Mouse (Mus musculus): ENCODE results near the gene Ube2o. TPM values are rescaled to one million over a fixed set of nuclear protein-coding genes. Genes with fewer than 3 reads are reported as not detected.

Ube2o gene
- total and polyA plus RNA-seq, 2 experiments from 2014 or later = 31.3 to 112 TPM

DNA sequence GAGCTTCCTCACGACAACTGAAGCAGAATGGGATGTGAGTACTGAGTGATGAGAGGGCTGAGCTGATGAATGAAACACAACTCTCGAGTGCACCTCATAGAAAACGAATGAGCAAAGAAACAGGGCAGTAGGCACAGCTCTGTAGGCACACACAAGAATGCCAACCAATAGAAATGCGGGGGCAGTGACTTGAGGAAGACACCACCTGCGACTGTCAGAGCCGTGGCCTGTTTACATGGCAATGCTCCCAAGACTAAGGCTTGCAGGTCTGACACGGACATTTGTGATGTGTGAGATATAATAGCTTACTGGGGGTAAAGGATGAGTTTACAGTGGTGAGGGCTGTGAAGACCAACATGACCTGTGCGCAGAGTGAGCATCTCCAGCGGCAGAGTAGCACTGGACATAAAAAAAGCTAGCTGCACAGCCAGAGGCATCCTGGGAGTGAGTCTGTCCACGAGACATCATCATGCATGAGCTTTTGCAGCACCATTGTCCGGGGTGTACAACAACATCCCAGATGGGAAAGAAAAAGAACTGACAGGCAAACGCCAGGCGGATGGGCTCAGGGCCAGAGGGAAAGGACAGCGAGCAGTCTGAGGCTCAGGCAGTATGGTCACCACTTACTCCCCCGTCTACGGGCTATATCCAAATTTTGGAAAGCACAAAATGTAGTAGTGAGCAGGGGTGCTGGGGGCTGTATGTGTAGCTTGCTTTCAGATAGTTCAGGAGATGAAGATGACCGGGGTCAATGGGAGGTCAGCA is 33.8 kb downstream of the Ube2o start:
- Histone ChIP-seq H3K9me3 (ENCODE audit: low read length) (no peaks in the 10 kb centered on the region), H3K4me3 (ENCODE audit: low read length) (no peak overlapping the region), H3K27me3 (ENCODE audit: insufficient read depth, low read length) (no peaks in the 10 kb centered on the region), H3K9ac (replicated peaks; ENCODE audit: low read length) (no peak overlapping the region), H3K4me1 (ENCODE audit: insufficient read depth, low read length) (peaks cover 5% of the 10 kb centered on the region; the same call in 1 of the 2 replicates), H3K27ac (peak overlapping the region; percentile 7; the same call in 1 of the 2 replicates), H3K36me3 (ENCODE audit: insufficient read depth, low read length) (peaks cover 36% of the 10 kb centered on the region), H3K4me2 (ENCODE audit: low read depth, low read length) (no peak overlapping the region)
- WGBS = 62% methylated on average over 17 of the region's 17 CpGs
- TF ChIP-seq CTCF (IDR thresholded peaks at IDR 0.05; ENCODE audit: low read depth) = no peak
- DNase-seq (ENCODE audit: low spot score) (no peak), ATAC-seq (no peak)

DNA sequence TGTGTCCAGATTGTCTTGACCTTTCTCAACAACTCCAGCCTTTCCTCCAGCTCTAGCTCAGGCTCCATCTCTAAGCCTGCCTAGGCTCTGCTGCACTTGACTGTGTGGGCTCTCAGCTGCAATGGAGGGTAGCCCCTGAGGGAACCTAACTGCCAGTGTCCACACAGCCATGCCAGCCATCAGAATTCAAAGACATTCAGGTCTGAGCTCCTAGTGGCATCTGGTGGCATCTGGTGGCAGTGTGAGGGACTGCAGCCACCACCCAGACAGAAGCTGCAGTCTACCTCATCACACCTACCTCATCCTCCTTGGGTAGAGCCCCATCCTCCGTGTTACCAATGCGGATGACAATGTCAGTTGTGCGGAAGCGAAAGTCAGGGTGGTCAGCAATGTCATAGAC is 38.1 kb downstream of the Ube2o start:
- WGBS = 89% methylated on average over 4 of the region's 4 CpGs
- DNase-seq (ENCODE audit: low spot score) (peak; percentile 71), ATAC-seq (peak; percentile 64)
- H3K9ac ChIP-seq (replicated peaks; ENCODE audit: low read length) = no peak overlapping the region
- no peaks in the 10 kb centered on the region for H3K9me3 ChIP-seq (ENCODE audit: low read length)
- no peaks in the 10 kb centered on the region for H3K4me1 ChIP-seq (ENCODE audit: insufficient read depth, low read length)
- no peaks in the 10 kb centered on the region for H3K27me3 ChIP-seq (ENCODE audit: insufficient read depth, low read length)
- H3K4me2 ChIP-seq (ENCODE audit: low read depth, low read length) = no peak overlapping the region
- H3K36me3 ChIP-seq (ENCODE audit: insufficient read depth, low read length) = peaks cover 76% of the 10 kb centered on the region
- H3K4me3 ChIP-seq (ENCODE audit: low read length) = no peak overlapping the region
- H3K27ac ChIP-seq = no peak overlapping the region
- TF ChIP-seq CTCF (IDR thresholded peaks at IDR 0.05; ENCODE audit: low read depth) = peak; percentile 92

DNA sequence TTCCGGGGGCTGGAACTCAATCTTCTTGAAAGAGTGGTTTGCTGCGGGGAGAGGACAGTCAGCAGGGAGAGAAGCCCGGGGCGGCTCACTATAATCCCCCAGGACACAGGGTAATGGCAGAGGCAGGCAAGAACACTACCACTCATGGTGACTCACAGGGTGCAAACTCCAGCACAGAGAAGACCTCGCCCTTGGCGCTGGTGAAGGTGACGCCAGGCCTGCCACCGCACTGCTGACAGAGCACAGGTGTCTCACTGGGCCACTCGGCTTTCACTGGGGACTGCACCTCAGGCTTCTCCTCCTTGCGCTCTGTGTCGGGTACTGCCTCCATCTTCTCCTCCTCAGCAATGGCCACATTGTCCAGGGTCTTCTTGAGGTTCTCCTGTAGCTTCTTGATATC is 40.1 kb downstream of the Ube2o start:
- no peak for TF ChIP-seq CTCF (IDR thresholded peaks at IDR 0.05; ENCODE audit: low read depth)
- ATAC-seq (no peak), DNase-seq (ENCODE audit: low spot score) (no peak)
- Histone ChIP-seq H3K27ac (no peak overlapping the region), H3K9me3 (ENCODE audit: low read length) (no peaks in the 10 kb centered on the region), H3K4me1 (ENCODE audit: insufficient read depth, low read length) (no peaks in the 10 kb centered on the region), H3K9ac (replicated peaks; ENCODE audit: low read length) (no peak overlapping the region), H3K4me3 (ENCODE audit: low read length) (no peak overlapping the region), H3K4me2 (ENCODE audit: low read depth, low read length) (no peak overlapping the region), H3K36me3 (ENCODE audit: insufficient read depth, low read length) (peaks cover 78% of the 10 kb centered on the region), H3K27me3 (ENCODE audit: insufficient read depth, low read length) (no peaks in the 10 kb centered on the region)
- WGBS = 96% methylated on average over 11 of the region's 11 CpGs

DNA sequence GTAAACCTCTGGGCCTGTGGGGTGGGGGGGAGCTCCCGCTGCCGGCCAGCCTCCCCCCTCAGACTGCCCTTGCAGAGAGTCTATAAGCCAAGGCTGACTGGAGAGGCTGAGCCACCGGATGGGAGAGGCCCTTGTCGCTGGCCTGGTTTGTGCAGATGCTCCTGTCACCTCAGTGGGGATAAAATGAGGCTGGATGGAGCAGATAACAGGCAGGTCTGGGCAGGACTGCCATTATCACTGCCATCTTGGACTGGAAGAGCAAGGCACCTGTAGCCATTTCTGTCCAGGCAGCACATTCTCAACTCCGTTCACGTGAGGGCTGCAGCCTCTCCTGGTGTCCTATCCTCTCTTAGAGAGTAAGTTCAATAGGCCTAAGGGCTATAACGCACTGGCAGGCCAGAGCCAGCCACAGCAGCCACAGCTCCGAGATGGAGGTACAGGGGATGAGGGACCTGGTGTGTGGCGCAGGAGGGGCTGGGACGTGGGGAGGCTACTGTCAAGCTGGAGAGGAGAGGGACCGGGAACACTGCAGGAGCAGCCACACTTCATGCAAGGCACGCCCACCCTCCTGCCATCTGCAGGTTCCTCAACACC is 43.0 kb downstream of the Ube2o start:
- H3K9me3 ChIP-seq (ENCODE audit: low read length) = no peaks in the 10 kb centered on the region
- DNase-seq (ENCODE audit: low spot score) = no peak
- no peak for ATAC-seq
- no peak overlapping the region for H3K27ac ChIP-seq
- peaks cover 49% of the 10 kb centered on the region for H3K36me3 ChIP-seq (ENCODE audit: insufficient read depth, low read length)
- 89% methylated on average over 12 of the region's 12 CpGs for WGBS
- TF ChIP-seq CTCF (IDR thresholded peaks at IDR 0.05; ENCODE audit: low read depth) = no peak
- H3K4me1 ChIP-seq (ENCODE audit: insufficient read depth, low read length) = peaks cover 9% of the 10 kb centered on the region
- no peak overlapping the region for H3K4me3 ChIP-seq (ENCODE audit: low read length)
- no peak overlapping the region for H3K4me2 ChIP-seq (ENCODE audit: low read depth, low read length)
- peaks cover 9% of the 10 kb centered on the region for H3K27me3 ChIP-seq (ENCODE audit: insufficient read depth, low read length)
- H3K9ac ChIP-seq (replicated peaks; ENCODE audit: low read length) = no peak overlapping the region

DNA sequence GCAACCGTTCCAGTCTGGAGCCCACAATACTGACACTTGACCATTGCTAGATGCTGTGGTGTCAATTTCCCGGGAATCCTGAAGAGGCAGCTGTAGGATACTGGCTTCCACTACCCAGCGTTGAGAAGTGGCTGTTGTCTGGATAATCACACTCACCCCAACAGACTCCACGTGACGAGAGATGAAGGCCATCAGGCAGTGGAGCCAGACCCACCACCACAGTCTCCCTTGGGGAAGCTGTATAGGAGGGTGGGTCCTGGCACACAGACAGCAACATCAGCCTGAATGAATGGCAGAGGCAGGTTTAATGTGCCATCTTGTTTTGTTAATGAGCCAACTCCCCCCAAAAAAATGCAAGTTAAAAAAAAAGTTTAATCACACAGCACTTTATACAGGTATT is 43.9 kb downstream of the Ube2o start:
- DNase-seq (ENCODE audit: low spot score) (no peak), ATAC-seq (no peak)
- TF ChIP-seq CTCF (IDR thresholded peaks at IDR 0.05; ENCODE audit: low read depth) = no peak
- Histone ChIP-seq H3K36me3 (ENCODE audit: insufficient read depth, low read length) (peaks cover 43% of the 10 kb centered on the region), H3K27ac (no peak overlapping the region), H3K4me1 (ENCODE audit: insufficient read depth, low read length) (peaks cover 18% of the 10 kb centered on the region), H3K4me2 (ENCODE audit: low read depth, low read length) (no peak overlapping the region), H3K9ac (replicated peaks; ENCODE audit: low read length) (no peak overlapping the region), H3K9me3 (ENCODE audit: low read length) (no peaks in the 10 kb centered on the region), H3K27me3 (ENCODE audit: insufficient read depth, low read length) (peaks cover 18% of the 10 kb centered on the region), H3K4me3 (ENCODE audit: low read length) (no peak overlapping the region)
- 59% methylated on average over 5 of the region's 5 CpGs for WGBS

DNA sequence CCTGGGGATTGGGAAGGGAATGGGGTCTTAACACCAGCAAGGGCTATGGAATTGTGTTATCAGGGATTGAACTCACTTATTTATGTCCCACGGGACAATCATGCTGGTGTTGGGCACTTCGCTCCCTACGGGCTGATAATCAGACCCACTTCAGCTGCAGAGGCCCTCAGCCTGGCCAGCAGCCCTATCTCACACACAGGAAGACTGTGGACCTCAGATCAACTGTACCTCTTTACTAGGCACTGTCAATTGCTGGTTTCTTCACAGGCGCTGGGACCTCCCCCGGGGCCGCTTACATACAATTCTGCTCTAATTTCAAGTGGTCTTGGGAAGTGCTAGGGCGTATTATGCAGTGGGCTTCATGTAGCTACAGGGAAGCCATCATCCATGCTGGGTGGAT is 44.6 kb downstream of the Ube2o start:
- no peak overlapping the region for H3K4me3 ChIP-seq (ENCODE audit: low read length)
- TF ChIP-seq CTCF (IDR thresholded peaks at IDR 0.05; ENCODE audit: low read depth) = no peak
- no peak overlapping the region for H3K9ac ChIP-seq (replicated peaks; ENCODE audit: low read length)
- 93% methylated on average over 7 of the region's 7 CpGs for WGBS
- peaks cover 36% of the 10 kb centered on the region for H3K36me3 ChIP-seq (ENCODE audit: insufficient read depth, low read length)
- peaks cover 23% of the 10 kb centered on the region for H3K4me1 ChIP-seq (ENCODE audit: insufficient read depth, low read length)
- peaks cover 25% of the 10 kb centered on the region for H3K27me3 ChIP-seq (ENCODE audit: insufficient read depth, low read length)
- no peak for DNase-seq (ENCODE audit: low spot score)
- no peak for ATAC-seq
- H3K9me3 ChIP-seq (ENCODE audit: low read length) = no peaks in the 10 kb centered on the region
- H3K27ac ChIP-seq = no peak overlapping the region
- no peak overlapping the region for H3K4me2 ChIP-seq (ENCODE audit: low read depth, low read length)
